Mouse (Mus musculus) stomach, postnatal 0 days (tissue): ENCODE data around the gene AC134908.4.

ENCODE experiments used
- CTCF ChIP-seq: IDR thresholded peaks from 2 replicates; pipeline ENCODE4 v1.5.1; 2016; ENCODE audit warnings: antibody characterized with exemption, low read depth, mild to moderate bottlenecking, moderate library complexity
- EP300 ChIP-seq: optimal IDR thresholded peaks from 2 replicates; pipeline ENCODE3; 2016; ENCODE audit warnings: antibody characterized with exemption

GRCm38 (mm10) chr17:25841117-25841880, 45.8 kb upstream of the AC134908.4 start, which contains the start of gene Gm20683:
- no peak for TF ChIP-seq CTCF
- no peak for TF ChIP-seq EP300
